Mouse (Mus musculus): ENCODE measurements at regions not wholly inside any gene's neighbourhood (a gene's known extent, or its start where the extent isn't known, plus 50 kb on each side); places are given as distances from the start of the nearest gene placed in this dataset.
A peak's percentile ranks its signal among the peaks of the same experiment; 100 is the strongest.

GRCm38 (mm10) chr6:7277431-7277830 lies 277.2 kb upstream of the Tac1 start:
- 49% methylated on average over 4 of the region's 4 CpGs for WGBS
- no peaks in the 10 kb centered on the region for H3K9me3 ChIP-seq (replicated peaks; ENCODE audit: control insufficient read depth, low read length)
- peak; percentile 15 for DNase-seq (ENCODE audit: low spot score)
- no peaks in the 10 kb centered on the region for H3K36me3 ChIP-seq (replicated peaks; ENCODE audit: control insufficient read depth, insufficient read depth, low read depth, low read length)
- H3K4me2 ChIP-seq (ENCODE audit: low read depth, low read length), result no peak overlapping the region
- no peak overlapping the region for H3K9ac ChIP-seq (replicated peaks; ENCODE audit: low read length)
- no peak overlapping the region for H3K27ac ChIP-seq (replicated peaks; ENCODE audit: low read depth, low read length)
- ATAC-seq (replicated peaks; ENCODE audit: insufficient number of reproducible peaks, low FRiP score, low TSS enrichment, low read depth), result no peak
- no peaks in the 10 kb centered on the region for H3K4me1 ChIP-seq (ENCODE audit: control insufficient read depth, insufficient read depth, low read length)
- no peak overlapping the region for H3K4me3 ChIP-seq (ENCODE audit: low read depth, low read length)
- H3K27me3 ChIP-seq (ENCODE audit: control insufficient read depth, insufficient read depth, low read length), result no peaks in the 10 kb centered on the region

DNA sequence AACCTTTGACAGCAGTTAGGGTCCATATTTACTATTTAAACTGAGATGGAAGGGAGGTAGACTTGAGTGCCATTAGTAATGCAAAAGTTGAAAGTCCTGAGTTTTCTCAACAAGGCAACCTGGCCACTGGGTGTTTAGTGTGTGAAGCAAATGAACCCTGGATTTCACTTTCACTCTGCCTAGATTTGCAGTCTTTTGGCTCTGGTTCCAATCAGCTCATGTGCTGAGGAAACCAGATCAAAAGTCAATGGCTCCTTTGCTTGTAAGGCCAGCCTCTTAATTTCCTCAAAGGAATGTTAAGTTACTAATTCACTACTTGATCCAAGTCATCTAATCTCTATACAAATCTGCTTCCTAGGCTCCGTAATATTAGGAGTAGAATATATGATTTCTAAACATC lies 247.7 kb upstream of the Tac1 start:
- no peaks in the 10 kb centered on the region for H3K4me1 ChIP-seq (ENCODE audit: control insufficient read depth, insufficient read depth, low read length)
- ATAC-seq (replicated peaks; ENCODE audit: insufficient number of reproducible peaks, low FRiP score, low TSS enrichment, low read depth) (no peak), DNase-seq (ENCODE audit: low spot score) (peak; percentile 15)
- H3K36me3 ChIP-seq (replicated peaks; ENCODE audit: control insufficient read depth, insufficient read depth, low read depth, low read length), result no peaks in the 10 kb centered on the region
- H3K4me3 ChIP-seq (ENCODE audit: low read depth, low read length), result no peak overlapping the region
- H3K4me2 ChIP-seq (ENCODE audit: low read depth, low read length), result no peak overlapping the region
- H3K27ac ChIP-seq (replicated peaks; ENCODE audit: low read depth, low read length), result no peak overlapping the region
- 65% methylated on average over 1 of the region's 1 CpGs for WGBS
- H3K27me3 ChIP-seq (ENCODE audit: control insufficient read depth, insufficient read depth, low read length), result no peaks in the 10 kb centered on the region
- no peaks in the 10 kb centered on the region for H3K9me3 ChIP-seq (replicated peaks; ENCODE audit: control insufficient read depth, low read length)
- H3K9ac ChIP-seq (replicated peaks; ENCODE audit: low read length), result no peak overlapping the region

GRCm38 (mm10) chr6:7313496-7313895 lies 241.2 kb upstream of the Tac1 start:
- H3K4me3 ChIP-seq (ENCODE audit: low read depth, low read length), result no peak overlapping the region
- no peak for ATAC-seq (replicated peaks; ENCODE audit: insufficient number of reproducible peaks, low FRiP score, low TSS enrichment, low read depth)
- no peak overlapping the region for H3K4me2 ChIP-seq (ENCODE audit: low read depth, low read length)
- no peak overlapping the region for H3K9ac ChIP-seq (replicated peaks; ENCODE audit: low read length)
- no peaks in the 10 kb centered on the region for H3K4me1 ChIP-seq (ENCODE audit: control insufficient read depth, insufficient read depth, low read length)
- DNase-seq (ENCODE audit: low spot score), result no peak
- no peak overlapping the region for H3K27ac ChIP-seq (replicated peaks; ENCODE audit: low read depth, low read length)
- 66% methylated on average over 3 of the region's 3 CpGs for WGBS
- no peaks in the 10 kb centered on the region for H3K27me3 ChIP-seq (ENCODE audit: control insufficient read depth, insufficient read depth, low read length)
- no peaks in the 10 kb centered on the region for H3K9me3 ChIP-seq (replicated peaks; ENCODE audit: control insufficient read depth, low read length)
- no peaks in the 10 kb centered on the region for H3K36me3 ChIP-seq (replicated peaks; ENCODE audit: control insufficient read depth, insufficient read depth, low read depth, low read length)

DNA sequence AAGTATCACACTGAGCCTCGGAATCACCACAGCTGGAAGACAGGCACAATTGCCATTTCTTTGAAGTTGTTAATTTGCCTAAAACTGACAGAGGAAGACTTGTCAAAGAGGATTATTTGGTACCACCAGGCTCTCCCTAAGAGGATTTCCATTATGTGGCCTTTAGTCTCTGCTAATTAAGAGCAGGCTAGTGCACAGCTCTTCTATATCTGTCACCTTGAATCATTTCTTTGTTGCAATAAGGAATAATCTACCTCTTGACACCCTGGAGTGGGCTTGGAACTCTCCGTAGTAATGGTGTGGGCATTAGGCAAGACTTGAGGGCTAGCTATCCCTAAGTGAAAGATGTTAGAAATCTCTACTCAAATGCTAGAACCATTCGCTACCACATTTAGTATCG lies 227.7 kb upstream of the Tac1 start:
- DNase-seq (ENCODE audit: low spot score) (no peak), ATAC-seq (replicated peaks; ENCODE audit: insufficient number of reproducible peaks, low FRiP score, low TSS enrichment, low read depth) (no peak)
- WGBS, result 44% methylated on average over 4 of the region's 4 CpGs

DNA sequence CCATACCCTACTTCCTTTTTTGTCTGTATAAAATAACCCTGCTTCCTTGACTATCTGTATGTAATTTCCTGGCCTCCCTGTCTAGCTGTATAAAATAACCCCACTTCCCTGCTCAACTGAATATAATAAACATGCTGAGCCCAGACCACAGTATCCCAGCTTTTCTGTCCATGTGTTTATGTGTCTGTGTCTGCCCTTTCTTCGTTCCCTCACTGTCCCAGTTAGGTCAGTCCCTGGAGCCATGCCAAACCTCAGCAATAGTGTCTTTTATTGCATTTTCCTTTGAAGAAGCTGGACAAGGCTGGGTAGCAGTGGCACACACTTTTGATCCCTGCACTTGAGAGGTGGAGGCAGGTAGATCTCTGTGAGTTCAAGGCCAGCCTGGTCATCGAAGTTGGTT lies 198.0 kb upstream of the Tac1 start:
- Histone ChIP-seq H3K27ac (replicated peaks; ENCODE audit: low read depth, low read length) (no peak overlapping the region), H3K9ac (replicated peaks; ENCODE audit: low read length) (no peak overlapping the region), H3K4me2 (ENCODE audit: low read depth, low read length) (no peak overlapping the region), H3K4me3 (ENCODE audit: low read depth, low read length) (no peak overlapping the region), H3K27me3 (ENCODE audit: control insufficient read depth, insufficient read depth, low read length) (no peaks in the 10 kb centered on the region), H3K36me3 (replicated peaks; ENCODE audit: control insufficient read depth, insufficient read depth, low read depth, low read length) (no peaks in the 10 kb centered on the region), H3K4me1 (ENCODE audit: control insufficient read depth, insufficient read depth, low read length) (no peaks in the 10 kb centered on the region), H3K9me3 (replicated peaks; ENCODE audit: control insufficient read depth, low read length) (no peaks in the 10 kb centered on the region)
- no peak for DNase-seq (ENCODE audit: low spot score)
- WGBS, result 52% methylated on average over 2 of the region's 2 CpGs
- no peak for ATAC-seq (replicated peaks; ENCODE audit: insufficient number of reproducible peaks, low FRiP score, low TSS enrichment, low read depth)

More for the DNA sequence above, 227.7 kb upstream of the Tac1 start:
- Histone ChIP-seq H3K9me3 (replicated peaks; ENCODE audit: control insufficient read depth, low read length) (no peaks in the 10 kb centered on the region), H3K4me2 (ENCODE audit: low read depth, low read length) (no peak overlapping the region), H3K27ac (replicated peaks; ENCODE audit: low read depth, low read length) (no peak overlapping the region), H3K36me3 (replicated peaks; ENCODE audit: control insufficient read depth, insufficient read depth, low read depth, low read length) (no peaks in the 10 kb centered on the region), H3K4me3 (ENCODE audit: low read depth, low read length) (no peak overlapping the region), H3K9ac (replicated peaks; ENCODE audit: low read length) (no peak overlapping the region), H3K4me1 (ENCODE audit: control insufficient read depth, insufficient read depth, low read length) (no peaks in the 10 kb centered on the region), H3K27me3 (ENCODE audit: control insufficient read depth, insufficient read depth, low read length) (no peaks in the 10 kb centered on the region)

GRCm38 (mm10) chr6:7367166-7367565 lies 187.5 kb upstream of the Tac1 start:
- 85% methylated on average over 1 of the region's 1 CpGs for WGBS
- DNase-seq (ENCODE audit: low spot score) (no peak), ATAC-seq (replicated peaks; ENCODE audit: insufficient number of reproducible peaks, low FRiP score, low TSS enrichment, low read depth) (no peak)
- Histone ChIP-seq H3K27me3 (ENCODE audit: control insufficient read depth, insufficient read depth, low read length) (no peaks in the 10 kb centered on the region), H3K4me1 (ENCODE audit: control insufficient read depth, insufficient read depth, low read length) (no peaks in the 10 kb centered on the region), H3K4me2 (ENCODE audit: low read depth, low read length) (no peak overlapping the region), H3K4me3 (ENCODE audit: low read depth, low read length) (no peak overlapping the region), H3K36me3 (replicated peaks; ENCODE audit: control insufficient read depth, insufficient read depth, low read depth, low read length) (no peaks in the 10 kb centered on the region), H3K9me3 (replicated peaks; ENCODE audit: control insufficient read depth, low read length) (no peaks in the 10 kb centered on the region), H3K9ac (replicated peaks; ENCODE audit: low read length) (no peak overlapping the region), H3K27ac (replicated peaks; ENCODE audit: low read depth, low read length) (no peak overlapping the region)

- 0 out of 2 replicates have a peak, but pooled peaks have one; percentile 65 for ATAC-seq (replicated peaks; ENCODE audit: insufficient number of reproducible peaks, low FRiP score, low TSS enrichment, low read depth)
- Histone ChIP-seq H3K4me1 (ENCODE audit: control insufficient read depth, insufficient read depth, low read length) (no peaks in the 10 kb centered on the region), H3K9ac (replicated peaks; ENCODE audit: low read length) (no peak overlapping the region), H3K36me3 (replicated peaks; ENCODE audit: control insufficient read depth, insufficient read depth, low read depth, low read length) (no peaks in the 10 kb centered on the region), H3K27me3 (ENCODE audit: control insufficient read depth, insufficient read depth, low read length) (no peaks in the 10 kb centered on the region), H3K4me2 (ENCODE audit: low read depth, low read length) (no peak overlapping the region), H3K9me3 (replicated peaks; ENCODE audit: control insufficient read depth, low read length) (no peaks in the 10 kb centered on the region), H3K4me3 (ENCODE audit: low read depth, low read length) (no peak overlapping the region), H3K27ac (replicated peaks; ENCODE audit: low read depth, low read length) (no peak overlapping the region)
- WGBS, result 40% methylated on average over 4 of the region's 4 CpGs
- no peak for DNase-seq (ENCODE audit: low spot score)
Measured at GRCm38 (mm10) chr6:7374629-7375028, 180.1 kb upstream of the Tac1 start.

DNA sequence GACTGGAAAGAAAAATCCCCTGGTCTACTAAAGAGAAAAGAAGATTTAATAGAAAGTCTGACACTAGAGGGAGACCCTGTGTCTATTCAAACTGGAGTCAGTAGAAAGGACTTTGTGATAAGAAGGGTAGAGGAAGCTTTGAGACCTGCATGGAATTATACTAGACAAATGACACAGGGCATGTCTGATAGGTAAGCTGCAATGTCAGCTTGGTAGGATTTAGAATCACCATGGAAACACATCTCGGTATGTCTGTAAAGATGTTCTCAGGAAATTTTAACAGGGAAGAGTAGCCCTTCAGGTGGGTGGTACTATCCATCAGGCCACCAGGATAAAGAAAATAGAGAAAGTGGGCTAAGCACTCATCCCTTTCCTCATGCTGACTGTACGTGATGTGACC lies 178.8 kb upstream of the Tac1 start:
- H3K9me3 ChIP-seq (replicated peaks; ENCODE audit: control insufficient read depth, low read length), result no peaks in the 10 kb centered on the region
- no peak for ATAC-seq (replicated peaks; ENCODE audit: insufficient number of reproducible peaks, low FRiP score, low TSS enrichment, low read depth)
- no peaks in the 10 kb centered on the region for H3K36me3 ChIP-seq (replicated peaks; ENCODE audit: control insufficient read depth, insufficient read depth, low read depth, low read length)
- no peak overlapping the region for H3K9ac ChIP-seq (replicated peaks; ENCODE audit: low read length)
- 90% methylated on average over 2 of the region's 2 CpGs for WGBS
- H3K4me2 ChIP-seq (ENCODE audit: low read depth, low read length), result no peak overlapping the region
- no peak overlapping the region for H3K27ac ChIP-seq (replicated peaks; ENCODE audit: low read depth, low read length)
- H3K27me3 ChIP-seq (ENCODE audit: control insufficient read depth, insufficient read depth, low read length), result no peaks in the 10 kb centered on the region
- no peak overlapping the region for H3K4me3 ChIP-seq (ENCODE audit: low read depth, low read length)
- H3K4me1 ChIP-seq (ENCODE audit: control insufficient read depth, insufficient read depth, low read length), result no peaks in the 10 kb centered on the region
- DNase-seq (ENCODE audit: low spot score), result no peak

All from embryonic facial prominence, embryonic 11.5 days (tissue).